26 mouse cellular contexts compared by ENCODE assay signal in genomic region chr6:127522326-127522725, GRCm38 (mm10). TPM values are rescaled to one million over a fixed set of nuclear protein-coding genes. Genes with fewer than 3 reads are reported as not detected.
DNase-seq lines count a peak whose midpoint lies in the region; ATAC-seq and TF ChIP-seq lines count a peak whose summit lies in the region.
"Had no signal": no experiment of that assay in that cellular context is flagged by ENCODE, and none has a peak within 500 bp of the region (broad histone marks: within the 10 kb centered on the region; RNA-seq: fewer than 3 reads in every experiment).

No protein-coding gene starts in this region.

- DNase-seq in heart, adult 11 months: peak; percentile 16
- DNase-seq in heart, postnatal 25 days (ENCODE audit: low spot score): no peak
- DNase-seq in kidney, postnatal 0 days (ENCODE audit: low spot score): peak; percentile 27
- no peak for DNase-seq in kidney, adult 9 months
- no peak for DNase-seq in gastrocnemius, postnatal 4 days (ENCODE audit: low spot score in 2 of 2)
- DNase-seq in left cerebral cortex, adult 18-20 months (ENCODE audit: low spot score in 2 of 2): no peak
- DNase-seq: adrenal gland, postnatal 14 days; cerebellum, adult 11-12 months; cerebellum, postnatal 10 days; gastrocnemius, postnatal 10 days; heart, adult 2 months; kidney, adult 18-20 months; kidney, postnatal 10 days; layer of hippocampus, adult 9-11 months; spleen, adult 18-20 months; thymus, postnatal 14 days had no signal

- no peak for ATAC-seq in kidney, postnatal 0 days (replicated peaks; ENCODE audit: low FRiP score, low read depth)
- peak; percentile 90 for ATAC-seq in hematopoietic stem cell, adult 5-6 weeks (replicated peaks in 1 of 2; ENCODE audit: insufficient read depth in 1 of 2, low FRiP score in 2 of 2, low TSS enrichment in 1 of 2, low read depth in 1 of 2, poor library complexity in 2 of 2, severe bottlenecking in 2 of 2)
- ATAC-seq in neutrophil, adult 5-6 weeks (ENCODE audit: extremely low read depth, insufficient number of reproducible peaks, low FRiP score, poor library complexity, severe bottlenecking): peak; percentile 16; the same call in 1 of the 2 replicates
- ATAC-seq: forebrain, embryonic 16.5 days; hindbrain, embryonic 16.5 days had no signal

- no peaks in the 10 kb centered on the region for H3K9me3 ChIP-seq in kidney, postnatal 0 days (replicated peaks; ENCODE audit: low read length)
- H3K9me3 ChIP-seq: hindbrain, embryonic 10.5 days; limb, embryonic 12.5 days had no signal

- H3K4me1 ChIP-seq in kidney, postnatal 0 days (replicated peaks; ENCODE audit: insufficient read depth, low read length): 0 out of 2 replicates have a peak, but pooled peaks cover 4% of the 10 kb centered on the region
- H3K4me1 ChIP-seq: hindbrain, embryonic 10.5 days; limb, embryonic 12.5 days had no signal

- H3K4me2 ChIP-seq in kidney, postnatal 0 days (ENCODE audit: low read length): no peak overlapping the region
- H3K4me2 ChIP-seq: limb, embryonic 12.5 days; midbrain, embryonic 11.5 days had no signal

- 6% methylated on average over 9 of the region's 9 CpGs for WGBS in kidney, postnatal 0 days

- no peak overlapping the region for H3K9ac ChIP-seq in kidney, postnatal 0 days (ENCODE audit: low read depth, low read length)
- H3K9ac ChIP-seq: limb, embryonic 12.5 days had no signal

- no peaks in the 10 kb centered on the region for H3K36me3 ChIP-seq in kidney, postnatal 0 days (ENCODE audit: insufficient read depth, low read length)
- H3K36me3 ChIP-seq: hindbrain, embryonic 10.5 days; limb, embryonic 12.5 days had no signal

- no peaks in the 10 kb centered on the region for H3K27me3 ChIP-seq in kidney, postnatal 0 days (ENCODE audit: insufficient read depth, low read length)
- H3K27me3 ChIP-seq: limb, embryonic 12.5 days had no signal

- H3K27ac ChIP-seq in kidney, postnatal 0 days: no peak overlapping the region
- H3K27ac ChIP-seq: heart, adult 2 months; hindbrain, embryonic 10.5 days; left cerebral cortex, adult 2 months; limb, embryonic 12.5 days; macrophage had no signal

- intact Hi-C loops in heart, postnatal 25 days (cut with DNase I): no loop called here

- H3K4me3 ChIP-seq in kidney, postnatal 0 days (replicated peaks; ENCODE audit: low read depth, low read length): no peak overlapping the region
- H3K4me3 ChIP-seq: erythroblast, embryonic 14.5 days; heart, adult 2 months; hindbrain, embryonic 10.5 days; left cerebral cortex, adult 2 months; limb, embryonic 12.5 days had no signal

- TF ChIP-seq CTCF in kidney, postnatal 0 days (IDR thresholded peaks at IDR 0.05; ENCODE audit: low read depth): no peak

RNA-seq across cellular contexts. Expression of gene Cracr2a, which starts 38.8 kb away (rescaled TPM):
- 1 to 10 TPM; 1.5 to 1.6 TPM for total RNA-seq in heart, postnatal 25 days (2021)
- polyA plus RNA-seq in kidney, postnatal 0 days (2015; fragmentation: Nextera tagmentation; extraction: Ambion mirVana): 0.83 and 0.96 TPM in 2 replicates
- total RNA-seq in hematopoietic stem cell, adult 5-6 weeks (2017): 10.0 and 19.8 TPM in 2 replicates
- 9.9 and 13.8 TPM in 2 replicates for total RNA-seq in neutrophil, adult 5-6 weeks (2017)
- total RNA-seq in gastrocnemius, postnatal 4 days (2021): 1 to 10 TPM; 1.4 to 2.0 TPM
- 1 to 10 TPM; 1.5 to 3.0 TPM for total RNA-seq in left cerebral cortex, adult 18-20 months (2021)

Comparison
In these comparisons a context has a peak if more than half of its experiments do, and no peak if none do; other contexts are left out.
1. DNase-seq: peak in heart, adult 11 months (single experiment) and kidney, postnatal 0 days (single experiment); none in heart, postnatal 25 days (single experiment), kidney, adult 9 months (single experiment), gastrocnemius, postnatal 4 days (0 of 2) and left cerebral cortex, adult 18-20 months (0 of 2).